Mouse (Mus musculus): ENCODE data around the gene Olfr693.
"Not testable (repeated sequence)": the region's sequence is repeated elsewhere in the genome, so short reads cannot be mapped to it uniquely, and the experiment has no call there.

Gene Olfr693

GRCm38 (mm10) chr7:106680484-106680883 lies at the start of gene Olfr693:
TSS of gene Olfr693 (minus strand) at chr7:106680584.
- in situ Hi-C loops (cut with MboI, MseI), result loop anchor here in 1 of 2 experiments (10.0 kb wide), 1 partner anchor 1624 kb away; no protein-coding TSS in a partner anchor

GRCm38 (mm10) chr7:106725654-106726053 lies 45.3 kb upstream of the Olfr693 start:
- in situ Hi-C loops (cut with MboI, MseI), result not testable (repeated sequence)

- in situ Hi-C loops (cut with MboI, MseI), result no loop called here
These were observed 35.9 kb upstream of the Olfr693 start, which contains the start of gene Olfr695 for GRCm38 (mm10) chr7:106716296-106716695. TSS of gene Olfr695 (minus strand) at chr7:106716396.

- in situ Hi-C loops (cut with MboI, MseI), result no loop called here
These were observed 31.1 kb upstream of the Olfr693 start for GRCm38 (mm10) chr7:106711463-106711862.

- in situ Hi-C loops (cut with MboI, MseI), result not testable (repeated sequence)
These were observed 27.3 kb upstream of the Olfr693 start for GRCm38 (mm10) chr7:106707705-106708104.

GRCm38 (mm10) chr7:106696891-106697290 lies 16.5 kb upstream of the Olfr693 start:
- in situ Hi-C loops (cut with MboI, MseI), result no loop called here

GRCm38 (mm10) chr7:106692976-106693375 lies 12.6 kb upstream of the Olfr693 start:
- in situ Hi-C loops (cut with MboI, MseI), result loop anchor here in 1 of 2 experiments (5.0 kb wide), 1 partner anchor 84 kb away; no protein-coding TSS in a partner anchor

GRCm38 (mm10) chr7:106691714-106692113 lies 11.3 kb upstream of the Olfr693 start, which contains the start of gene Olfr694:
TSS of gene Olfr694 (minus strand) at chr7:106691814.
- in situ Hi-C loops (cut with MboI, MseI), result loop anchor here in 1 of 2 experiments (5.0 kb wide), 1 partner anchor 86 kb away; no protein-coding TSS in a partner anchor

GRCm38 (mm10) chr7:106685382-106685781 lies 5.0 kb upstream of the Olfr693 start:
- in situ Hi-C loops (cut with MboI, MseI), result loop anchor here in 1 of 2 experiments (10.0 kb wide), 1 partner anchor 1619 kb away; no protein-coding TSS in a partner anchor

GRCm38 (mm10) chr7:106652344-106652652 lies 28.1 kb downstream of the Olfr693 start:
- in situ Hi-C loops (cut with MboI, MseI), result no loop called here

- in situ Hi-C loops (cut with MboI, MseI), result no loop called here
These were observed 28.6 kb downstream of the Olfr693 start for GRCm38 (mm10) chr7:106651555-106652343.

GRCm38 (mm10) chr7:106649774-106650173 lies 30.6 kb downstream of the Olfr693 start:
- in situ Hi-C loops (cut with MboI, MseI), result loop anchor here in 1 of 2 experiments (25.0 kb wide), 1 partner anchor 1038 kb away; no protein-coding TSS in a partner anchor

- in situ Hi-C loops (cut with MboI, MseI), result loop anchor here in 1 of 2 experiments (25.0 kb wide), 1 partner anchor 1042 kb away; no protein-coding TSS in a partner anchor
These were observed 35.1 kb downstream of the Olfr693 start for GRCm38 (mm10) chr7:106645261-106645660.

GRCm38 (mm10) chr7:106644222-106644870 lies 36.0 kb downstream of the Olfr693 start:
- in situ Hi-C loops (cut with MboI, MseI), result loop anchor here in 1 of 2 experiments (25.0 kb wide), 1 partner anchor 1043 kb away; no protein-coding TSS in a partner anchor

- in situ Hi-C loops (cut with MboI, MseI), result loop anchor here in 1 of 2 experiments (25.0 kb wide), 1 partner anchor 1046 kb away; no protein-coding TSS in a partner anchor
These were observed 39.5 kb downstream of the Olfr693 start for GRCm38 (mm10) chr7:106640839-106641238.

GRCm38 (mm10) chr7:106635560-106635959 lies 44.8 kb downstream of the Olfr693 start:
- in situ Hi-C loops (cut with MboI, MseI), result loop anchor here in 1 of 2 experiments (25.0 kb wide), 1 partner anchor 1052 kb away; no protein-coding TSS in a partner anchor

All from T-helper 17 cell (primary cell).